Mouse (Mus musculus): ENCODE data around the gene Ephx1. TPM values are rescaled to one million over a fixed set of nuclear protein-coding genes. Genes with fewer than 3 reads are reported as not detected.
A peak's percentile ranks its signal among the peaks of the same experiment; 100 is the strongest.

Gene Ephx1
- polyA plus RNA-seq, 1 experiment from 2014 or later: 3.5 TPM

- H3K27me3 ChIP-seq: no peaks in the 10 kb centered on the region
- H3K4me3 ChIP-seq (replicated peaks): no peak overlapping the region
- no peak overlapping the region for H3K9ac ChIP-seq
- H3K36me3 ChIP-seq: peaks cover 22% of the 10 kb centered on the region
- H3K4me1 ChIP-seq (replicated peaks): 0 out of 2 replicates have a peak, but pooled peaks cover 5% of the 10 kb centered on the region
- no peak overlapping the region for H3K27ac ChIP-seq
- H3K4me2 ChIP-seq: no peak overlapping the region
- H3K9me3 ChIP-seq (replicated peaks): no peaks in the 10 kb centered on the region
- DNase-seq (no peak), ATAC-seq (ENCODE audit: low read depth) (no peak)
- WGBS (ENCODE audit: insufficient replicate concordance): 64% methylated on average over 10 of the region's 11 CpGs
Observed at GRCm38 (mm10) chr1:180972941-180973340, 47.8 kb downstream of the Ephx1 start.

GRCm38 (mm10) chr1:180967261-180967660, 53.4 kb downstream of the Ephx1 start:
- no peaks in the 10 kb centered on the region for H3K27me3 ChIP-seq
- ATAC-seq (ENCODE audit: low read depth): no peak
- H3K9me3 ChIP-seq (replicated peaks): no peaks in the 10 kb centered on the region
- DNase-seq: no peak
- H3K27ac ChIP-seq: no peak overlapping the region
- no peak overlapping the region for H3K4me2 ChIP-seq
- H3K4me1 ChIP-seq (replicated peaks): no peaks in the 10 kb centered on the region
- H3K9ac ChIP-seq: no peak overlapping the region
- H3K4me3 ChIP-seq (replicated peaks): no peak overlapping the region
- H3K36me3 ChIP-seq: peaks cover 47% of the 10 kb centered on the region
- 82% methylated on average over 7 of the region's 7 CpGs for WGBS (ENCODE audit: insufficient replicate concordance)

GRCm38 (mm10) chr1:180966542-180966941, 54.2 kb downstream of the Ephx1 start:
- H3K4me1 ChIP-seq (replicated peaks): no peaks in the 10 kb centered on the region
- H3K27ac ChIP-seq: no peak overlapping the region
- ATAC-seq (ENCODE audit: low read depth) (no peak), DNase-seq (no peak)
- peaks cover 55% of the 10 kb centered on the region for H3K36me3 ChIP-seq
- no peaks in the 10 kb centered on the region for H3K9me3 ChIP-seq (replicated peaks)
- no peaks in the 10 kb centered on the region for H3K27me3 ChIP-seq
- no peak overlapping the region for H3K9ac ChIP-seq
- H3K4me3 ChIP-seq (replicated peaks): no peak overlapping the region
- 66% methylated on average over 3 of the region's 3 CpGs for WGBS (ENCODE audit: insufficient replicate concordance)
- H3K4me2 ChIP-seq: no peak overlapping the region

DNA sequence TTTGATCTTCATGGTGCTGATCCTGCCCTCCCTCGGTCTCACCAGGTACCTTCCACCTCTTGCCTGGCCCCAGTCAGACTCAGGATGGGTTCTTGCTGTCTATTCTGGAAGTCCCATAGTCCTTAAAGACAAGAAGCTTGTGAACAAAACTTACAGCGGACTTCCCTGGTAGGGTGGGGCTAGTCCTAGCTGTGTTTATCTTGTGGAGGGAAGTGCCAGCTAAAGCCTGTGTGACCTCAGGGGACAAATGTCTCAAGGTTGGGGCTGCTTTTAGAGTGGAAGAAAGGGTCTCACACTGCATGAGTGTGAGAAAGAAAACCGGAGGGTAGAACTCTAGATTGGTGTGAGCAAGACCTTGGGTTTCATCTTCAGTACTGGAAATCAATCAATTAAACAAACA, 54.9 kb downstream of the Ephx1 start:
- peaks cover 56% of the 10 kb centered on the region for H3K36me3 ChIP-seq
- no peak overlapping the region for H3K4me2 ChIP-seq
- H3K9me3 ChIP-seq (replicated peaks): no peaks in the 10 kb centered on the region
- no peak overlapping the region for H3K9ac ChIP-seq
- no peak for DNase-seq
- no peak for ATAC-seq (ENCODE audit: low read depth)
- no peaks in the 10 kb centered on the region for H3K27me3 ChIP-seq
- no peaks in the 10 kb centered on the region for H3K4me1 ChIP-seq (replicated peaks)
- H3K27ac ChIP-seq: no peak overlapping the region
- no peak overlapping the region for H3K4me3 ChIP-seq (replicated peaks)
- WGBS (ENCODE audit: insufficient replicate concordance): 69% methylated on average over 3 of the region's 3 CpGs

GRCm38 (mm10) chr1:180958797-180959196, 61.9 kb downstream of the Ephx1 start:
- no peak overlapping the region for H3K4me3 ChIP-seq (replicated peaks)
- no peak overlapping the region for H3K9ac ChIP-seq
- H3K9me3 ChIP-seq (replicated peaks): no peaks in the 10 kb centered on the region
- ATAC-seq (ENCODE audit: low read depth) (no peak), DNase-seq (no peak)
- no peak overlapping the region for H3K4me2 ChIP-seq
- no peaks in the 10 kb centered on the region for H3K27me3 ChIP-seq
- WGBS (ENCODE audit: insufficient replicate concordance): 58% methylated on average over 3 of the region's 3 CpGs
- peaks cover 12% of the 10 kb centered on the region for H3K4me1 ChIP-seq (replicated peaks)
- no peak overlapping the region for H3K27ac ChIP-seq
- H3K36me3 ChIP-seq: peaks cover 54% of the 10 kb centered on the region

DNA sequence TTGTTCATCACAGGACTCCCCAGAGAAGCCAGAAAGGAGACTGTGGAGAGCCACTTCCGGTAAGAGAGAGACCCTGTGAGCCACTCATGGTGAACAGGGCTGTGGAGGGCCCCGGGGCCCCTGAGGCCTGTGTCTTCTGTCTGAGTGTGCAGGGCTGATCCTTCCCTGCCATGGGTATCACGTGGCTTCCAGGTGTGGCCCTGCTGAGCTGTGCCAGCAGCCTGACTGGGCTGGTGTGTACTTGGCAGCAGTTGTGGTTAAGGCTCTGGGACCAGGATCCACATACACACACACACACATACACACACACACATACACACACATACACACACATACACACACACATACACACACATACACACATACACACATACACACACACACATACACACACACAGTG, 62.7 kb downstream of the Ephx1 start:
- ATAC-seq (ENCODE audit: low read depth) (no peak), DNase-seq (no peak)
- no peaks in the 10 kb centered on the region for H3K9me3 ChIP-seq (replicated peaks)
- no peaks in the 10 kb centered on the region for H3K27me3 ChIP-seq
- H3K4me2 ChIP-seq: no peak overlapping the region
- WGBS (ENCODE audit: insufficient replicate concordance): 72% methylated on average over 3 of the region's 3 CpGs
- H3K4me3 ChIP-seq (replicated peaks): no peak overlapping the region
- no peak overlapping the region for H3K9ac ChIP-seq
- H3K27ac ChIP-seq: peak overlapping the region; percentile 13; the same call in 1 of the 2 replicates
- peaks cover 14% of the 10 kb centered on the region for H3K4me1 ChIP-seq (replicated peaks)
- H3K36me3 ChIP-seq: peaks cover 49% of the 10 kb centered on the region

GRCm38 (mm10) chr1:180956973-180957381, 63.7 kb downstream of the Ephx1 start:
- Histone ChIP-seq H3K4me3 (replicated peaks) (no peak overlapping the region), H3K9ac (no peak overlapping the region), H3K4me1 (replicated peaks) (peaks cover 18% of the 10 kb centered on the region), H3K9me3 (replicated peaks) (no peaks in the 10 kb centered on the region), H3K27me3 (no peaks in the 10 kb centered on the region), H3K27ac (no peak overlapping the region), H3K36me3 (peaks cover 40% of the 10 kb centered on the region), H3K4me2 (no peak overlapping the region)
- DNase-seq: no peak
- WGBS (ENCODE audit: insufficient replicate concordance): 38% methylated on average over 8 of the region's 8 CpGs
- ATAC-seq (ENCODE audit: low read depth): peak; percentile 77

DNA sequence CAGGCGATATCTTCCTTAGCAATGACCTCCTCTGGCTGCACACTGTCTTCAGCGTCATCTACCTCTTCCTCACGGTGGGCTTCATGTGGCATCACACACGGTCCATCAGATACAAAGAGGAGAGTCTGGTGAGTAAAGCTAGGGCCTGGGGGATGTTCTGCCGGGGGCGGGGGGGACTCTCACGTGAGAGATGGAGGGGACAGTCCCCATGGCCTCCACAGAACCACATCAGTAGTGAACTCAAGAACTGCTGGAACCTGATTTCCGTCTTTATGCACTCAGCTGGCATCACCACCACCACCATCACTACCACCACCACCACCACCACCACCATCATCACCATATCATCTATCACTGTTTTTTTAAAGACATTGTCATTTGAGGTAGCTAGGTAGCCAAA, 64.3 kb downstream of the Ephx1 start:
- Histone ChIP-seq H3K9ac (no peak overlapping the region), H3K27me3 (no peaks in the 10 kb centered on the region), H3K9me3 (replicated peaks) (no peaks in the 10 kb centered on the region), H3K4me1 (replicated peaks) (peaks cover 18% of the 10 kb centered on the region), H3K27ac (peak overlapping the region; percentile 6; the same call in 1 of the 2 replicates), H3K4me3 (replicated peaks) (no peak overlapping the region), H3K36me3 (peaks cover 38% of the 10 kb centered on the region), H3K4me2 (no peak overlapping the region)
- DNase-seq (no peak), ATAC-seq (ENCODE audit: low read depth) (no peak)
- 76% methylated on average over 8 of the region's 8 CpGs for WGBS (ENCODE audit: insufficient replicate concordance)

DNA sequence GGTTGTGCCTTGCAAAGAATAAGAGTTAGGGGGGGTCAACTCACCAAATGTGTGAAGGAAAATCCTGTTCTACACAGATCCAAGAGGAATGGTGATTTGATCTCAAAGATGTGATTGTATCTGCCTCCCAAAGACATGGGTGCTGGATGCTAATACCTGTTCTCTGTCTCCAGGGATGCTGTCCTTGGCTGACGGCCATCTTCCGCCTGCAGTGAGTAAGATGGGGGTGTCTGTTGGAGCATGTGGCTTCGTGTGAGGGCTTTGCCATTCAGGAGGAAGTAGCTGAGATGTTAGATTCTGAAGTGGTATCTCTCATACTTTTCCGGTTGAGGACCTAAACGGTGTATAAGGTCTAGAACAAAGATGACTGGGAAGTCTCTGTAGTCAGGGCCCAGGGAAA, 67.9 kb downstream of the Ephx1 start:
- H3K27ac ChIP-seq: no peak overlapping the region
- peaks cover 15% of the 10 kb centered on the region for H3K4me1 ChIP-seq (replicated peaks)
- no peak for ATAC-seq (ENCODE audit: low read depth)
- H3K36me3 ChIP-seq: peaks cover 56% of the 10 kb centered on the region
- 66% methylated on average over 5 of the region's 5 CpGs for WGBS (ENCODE audit: insufficient replicate concordance)
- H3K4me2 ChIP-seq: no peak overlapping the region
- H3K4me3 ChIP-seq (replicated peaks): no peak overlapping the region
- DNase-seq: no peak
- H3K9me3 ChIP-seq (replicated peaks): no peaks in the 10 kb centered on the region
- H3K9ac ChIP-seq: no peak overlapping the region
- no peaks in the 10 kb centered on the region for H3K27me3 ChIP-seq

- no peak overlapping the region for H3K9ac ChIP-seq
- WGBS (ENCODE audit: insufficient replicate concordance): 56% methylated on average over 6 of the region's 6 CpGs
- H3K27me3 ChIP-seq: no peaks in the 10 kb centered on the region
- ATAC-seq (ENCODE audit: low read depth): peak; percentile 57
- DNase-seq: no peak
- H3K27ac ChIP-seq: peak overlapping the region; percentile 62; the same call in 1 of the 2 replicates
- H3K4me1 ChIP-seq (replicated peaks): peaks cover 16% of the 10 kb centered on the region
- H3K4me2 ChIP-seq: 0 out of 2 replicates have a peak overlapping the region, but pooled peaks have one; percentile 11
- no peaks in the 10 kb centered on the region for H3K9me3 ChIP-seq (replicated peaks)
- H3K36me3 ChIP-seq: peaks cover 58% of the 10 kb centered on the region
- H3K4me3 ChIP-seq (replicated peaks): no peak overlapping the region
Observed at GRCm38 (mm10) chr1:180952085-180952746, 68.5 kb downstream of the Ephx1 start.

GRCm38 (mm10) chr1:180946448-180946847, 74.3 kb downstream of the Ephx1 start:
- no peak for ATAC-seq (ENCODE audit: low read depth)
- no peaks in the 10 kb centered on the region for H3K9me3 ChIP-seq (replicated peaks)
- no peak for DNase-seq
- no peak overlapping the region for H3K4me3 ChIP-seq (replicated peaks)
- H3K4me1 ChIP-seq (replicated peaks): peaks cover 57% of the 10 kb centered on the region
- 92% methylated on average over 6 of the region's 6 CpGs for WGBS (ENCODE audit: insufficient replicate concordance)
- H3K36me3 ChIP-seq: peaks cover 42% of the 10 kb centered on the region
- H3K9ac ChIP-seq: peak overlapping the region; percentile 67; the same call in 1 of the 2 replicates
- no peaks in the 10 kb centered on the region for H3K27me3 ChIP-seq
- peak overlapping the region; percentile 89 for H3K27ac ChIP-seq
- H3K4me2 ChIP-seq: peak overlapping the region; percentile 89

All from liver, embryonic 13.5 days (tissue).